ENCODE assay signal across 14 mouse cellular contexts in genomic region chr7:132232937-132233336, GRCm38 (mm10).
DNase-seq lines count a peak whose midpoint lies in the region; ATAC-seq lines count a peak whose summit lies in the region.
"Had no signal": no experiment of that assay in that cellular context is flagged by ENCODE, and none has a peak within 500 bp of the region (broad histone marks: within the 10 kb centered on the region; RNA-seq: fewer than 3 reads in every experiment).

No protein-coding gene starts in this region.

- H3K27me3 ChIP-seq in kidney, embryonic 14.5 days (ENCODE audit: control insufficient read depth, insufficient read depth, low read length) = no peaks in the 10 kb centered on the region
- H3K27me3 ChIP-seq: embryonic facial prominence, embryonic 12.5 days; liver, embryonic 13.5 days; neural tube, embryonic 13.5 days had no signal

- no peaks in the 10 kb centered on the region for H3K9me3 ChIP-seq in kidney, embryonic 14.5 days (ENCODE audit: control insufficient read depth, low read length)
- H3K9me3 ChIP-seq: embryonic facial prominence, embryonic 12.5 days; liver, embryonic 13.5 days; neural tube, embryonic 13.5 days had no signal

- H3K36me3 ChIP-seq in kidney, embryonic 14.5 days (ENCODE audit: control insufficient read depth, insufficient read depth, low read length) = peaks cover 5% of the 10 kb centered on the region; the same call in 1 of the 2 replicates

- H3K4me3 ChIP-seq in kidney, embryonic 14.5 days (ENCODE audit: low read length) = no peak overlapping the region
- H3K4me3 ChIP-seq: embryonic facial prominence, embryonic 12.5 days; heart, adult 2 months; liver, embryonic 13.5 days; neural tube, embryonic 13.5 days had no signal

- no peak overlapping the region for H3K27ac ChIP-seq in kidney, embryonic 14.5 days (ENCODE audit: low read depth, low read length)
- H3K27ac ChIP-seq: embryonic facial prominence, embryonic 12.5 days; liver, embryonic 13.5 days; neural tube, embryonic 13.5 days had no signal

- H3K4me2 ChIP-seq in kidney, embryonic 14.5 days (replicated peaks; ENCODE audit: low read depth, low read length) = no peak overlapping the region
- H3K4me2 ChIP-seq: embryonic facial prominence, embryonic 12.5 days; liver, embryonic 13.5 days; neural tube, embryonic 13.5 days had no signal

- H3K9ac ChIP-seq in kidney, embryonic 14.5 days (ENCODE audit: low read depth, low read length) = no peak overlapping the region
- H3K9ac ChIP-seq: embryonic facial prominence, embryonic 12.5 days; liver, embryonic 13.5 days; neural tube, embryonic 13.5 days had no signal

- WGBS in kidney, embryonic 14.5 days = 34% methylated on average over 2 of the region's 2 CpGs

- DNase-seq in kidney, adult 11 months = peak; percentile 32
- DNase-seq in adipocyte (ENCODE audit: low spot score) = peak; percentile 85
- peak; percentile 82 for DNase-seq in adrenal gland, postnatal 14 days
- DNase-seq in kidney, postnatal 10 days = peak; percentile 69
- DNase-seq in retina, embryonic 14.5 days (ENCODE audit: low spot score) = no peak
- DNase-seq: cerebellum, adult 9-10 months; heart, adult 2 months; layer of hippocampus, adult 9-11 months; liver, embryonic 13.5 days had no signal

- 0 out of 2 replicates have a peak, but pooled peaks cover 7% of the 10 kb centered on the region for H3K4me1 ChIP-seq in kidney, embryonic 14.5 days (ENCODE audit: control insufficient read depth, insufficient read depth, low read length)
- H3K4me1 ChIP-seq: embryonic facial prominence, embryonic 12.5 days had no signal

- no peak for ATAC-seq in kidney, embryonic 14.5 days (ENCODE audit: low FRiP score, low TSS enrichment)
- ATAC-seq in frontal cortex, adult (ENCODE audit: low TSS enrichment) = no peak
- ATAC-seq: inflammation-experienced regulatory T-cells, adult 6 months had no signal
